Mouse (Mus musculus) heart, adult 8-10 months (tissue): Measurements from ENCODE around the gene Usf1. TPM values are rescaled to one million over a fixed set of nuclear protein-coding genes. Genes with fewer than 3 reads are reported as not detected.
A peak's percentile ranks its signal among the peaks of the same experiment; 100 is the strongest.

ENCODE experiments used
- DNase-seq: peaks from one replicate; pipeline ENCODE4 v3.0.0; 2022; ENCODE audit warnings: low spot score
- total RNA-seq, 4 experiments: library from RNA; stranded (reverse); gene quantifications; 2 replicates each; pipeline ENCODE4 v1.2.4; 2022

Gene Usf1
- total RNA-seq, 4 experiments from 2014 or later = 43.0 to 48.4 (median 45.2) TPM

GRCm38 (mm10) chr1:171418660-171419059 lies 7.5 kb downstream of the Usf1 start, which contains the start of gene Tstd1:
Gene Tstd1 (plus strand): TSS chr1:171418872.
- no peak for DNase-seq

- no peak for DNase-seq
These were observed 8.3 kb downstream of the Usf1 start for GRCm38 (mm10) chr1:171419291-171419882.

DNA sequence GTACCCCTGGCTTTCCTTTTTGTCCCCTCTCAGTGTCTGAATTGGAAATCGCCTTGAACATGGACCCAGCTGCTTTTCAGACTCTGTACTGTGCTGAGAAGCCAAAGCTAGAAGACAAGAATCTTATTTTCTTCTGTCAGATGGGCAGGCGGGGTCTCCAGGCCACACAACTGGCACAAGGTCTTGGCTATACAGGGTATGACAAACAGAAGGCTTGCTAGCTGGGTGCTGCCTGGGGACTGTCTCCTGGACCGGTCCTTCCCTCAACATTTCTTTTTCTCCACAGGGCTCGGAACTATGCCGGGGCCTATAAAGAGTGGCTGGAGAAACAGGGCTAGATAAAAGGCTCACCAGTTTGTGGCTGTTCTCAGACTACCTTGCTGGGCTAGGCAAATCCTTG lies 8.8 kb downstream of the Usf1 start:
- no peak for DNase-seq

- DNase-seq = no peak
These were observed 11.5 kb downstream of the Usf1 start for GRCm38 (mm10) chr1:171422504-171423095.

- DNase-seq = no peak
These were observed 13.5 kb downstream of the Usf1 start for GRCm38 (mm10) chr1:171424638-171425037.

GRCm38 (mm10) chr1:171425126-171425525 lies 14.0 kb downstream of the Usf1 start:
- DNase-seq = no peak

DNA sequence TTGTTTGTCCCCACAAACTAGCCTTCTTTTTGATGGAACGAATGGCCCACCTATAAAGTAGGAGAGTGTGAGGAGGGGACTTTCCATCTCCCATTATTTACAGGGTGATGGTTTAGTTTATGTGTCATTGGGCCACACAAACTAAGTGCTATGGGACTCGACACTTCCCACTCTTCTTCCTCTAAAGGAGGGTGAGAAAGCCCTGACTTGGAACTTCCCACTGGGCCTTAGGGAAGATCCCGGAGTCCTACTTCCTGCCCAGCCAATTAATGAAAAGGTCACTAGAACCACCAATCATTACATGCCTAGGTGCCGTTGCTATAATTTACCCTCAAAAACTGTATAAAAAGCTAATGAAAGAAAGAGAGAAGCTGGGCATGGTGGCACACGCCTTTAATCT lies 21.0 kb downstream of the Usf1 start:
- DNase-seq = no peak

- DNase-seq = no peak
These were observed 24.2 kb downstream of the Usf1 start for GRCm38 (mm10) chr1:171435288-171435814.

DNA sequence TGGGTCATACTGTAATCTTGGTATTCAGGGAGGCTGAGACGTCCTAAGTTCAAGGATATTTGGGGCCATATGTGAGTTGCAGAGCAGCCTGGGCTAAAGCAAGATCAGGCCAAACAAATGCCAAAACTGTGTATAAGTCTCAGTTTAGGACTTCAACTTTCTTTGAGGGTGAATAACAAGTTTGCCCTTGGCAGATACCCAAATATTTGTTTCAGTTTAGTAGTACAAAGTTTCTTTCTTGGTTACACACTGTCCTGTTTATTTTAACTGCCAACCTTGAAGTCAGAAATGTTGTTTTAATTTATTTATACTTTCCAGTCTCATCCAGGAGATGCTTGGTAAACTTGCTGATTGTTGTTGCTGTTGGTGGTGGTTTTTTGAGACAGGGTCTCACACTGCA lies 24.9 kb downstream of the Usf1 start:
- DNase-seq = no peak

GRCm38 (mm10) chr1:171437264-171438013 lies 26.3 kb downstream of the Usf1 start, which contains the start of gene F11r:
Gene F11r (plus strand): TSS chr1:171437535.
- peak; percentile 83 for DNase-seq

DNA sequence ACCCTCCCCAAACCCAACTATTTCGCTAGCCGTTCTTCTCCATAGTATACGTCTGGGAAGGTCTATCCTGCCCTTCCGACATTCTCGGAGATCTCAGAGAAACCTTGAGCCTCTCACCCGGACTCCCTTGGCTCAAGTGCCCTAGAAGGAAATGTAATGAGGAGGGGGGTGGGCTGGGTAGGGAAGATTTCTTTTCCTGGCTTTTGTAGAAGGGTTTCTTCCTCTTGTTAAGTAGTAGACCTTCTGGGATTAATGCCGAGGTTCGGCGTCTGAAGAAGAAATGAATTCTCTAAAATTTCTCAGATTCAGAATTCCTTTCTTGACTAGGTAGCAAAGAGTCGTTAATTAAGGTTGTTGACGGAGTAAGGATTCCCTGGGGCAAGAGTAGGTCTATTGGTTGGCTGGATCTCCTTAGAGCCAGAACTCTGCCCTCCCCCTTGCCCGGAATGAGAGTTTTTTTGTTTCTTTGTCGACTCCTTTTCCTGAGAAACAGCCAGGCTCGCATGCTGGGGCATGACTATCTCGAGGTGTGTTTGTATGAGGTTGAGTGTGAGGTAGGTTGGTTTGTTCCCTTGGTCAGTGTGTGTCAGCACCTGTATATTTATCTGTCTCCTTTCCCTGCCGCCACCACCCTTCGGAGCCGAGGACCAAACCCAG lies 27.0 kb downstream of the Usf1 start:
- peak; percentile 35 for DNase-seq

GRCm38 (mm10) chr1:171439072-171439471 lies 28.0 kb downstream of the Usf1 start:
- peak; percentile 49 for DNase-seq

GRCm38 (mm10) chr1:171440025-171440725 lies 29.1 kb downstream of the Usf1 start:
- peak; percentile 80 for DNase-seq

DNA sequence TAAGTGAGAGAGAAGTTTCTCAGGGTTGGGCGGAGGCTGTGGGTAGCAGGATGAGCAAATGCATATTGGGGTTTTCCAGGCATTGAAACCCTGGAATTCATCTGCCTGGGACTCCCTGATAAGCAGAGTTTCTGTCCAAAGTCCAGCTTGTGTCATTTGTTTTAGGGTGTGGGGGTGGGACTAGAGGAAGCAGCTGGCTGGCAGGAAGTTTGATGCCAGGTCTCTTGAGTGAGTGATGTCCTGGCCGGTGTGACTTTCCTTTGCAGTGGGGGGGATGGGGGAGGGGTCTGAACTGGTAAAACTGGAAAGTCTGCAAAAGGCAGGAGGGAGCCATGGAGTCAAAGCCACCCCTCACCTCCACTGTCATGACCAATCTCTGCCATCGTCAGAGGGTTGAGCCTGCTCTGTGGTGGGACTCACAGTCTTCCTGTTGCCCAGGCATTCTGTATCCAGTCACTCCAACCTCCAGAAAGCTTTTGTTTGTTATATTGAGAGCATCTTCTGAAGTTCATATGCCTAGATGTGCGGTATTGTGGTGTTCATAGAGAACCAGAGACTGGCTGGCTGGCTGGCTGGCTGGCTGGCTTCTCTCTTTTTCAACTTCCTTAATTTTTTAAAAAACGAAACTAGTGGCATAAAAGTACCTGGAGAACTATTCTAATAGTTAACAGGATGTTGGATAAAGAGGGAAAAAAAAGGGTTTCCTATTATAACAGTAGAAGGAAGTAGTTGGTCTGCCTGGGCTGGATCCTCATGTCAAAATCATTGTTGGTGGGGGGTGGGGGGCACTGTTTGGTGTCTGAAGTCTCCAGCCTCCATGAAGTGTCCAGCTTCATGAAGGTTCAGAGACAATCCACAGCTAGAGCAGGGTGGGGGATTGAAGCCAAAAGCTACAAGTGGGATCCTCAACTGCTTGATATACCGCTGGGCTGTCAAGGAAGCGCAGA lies 30.6 kb downstream of the Usf1 start:
- DNase-seq = no peak

DNA sequence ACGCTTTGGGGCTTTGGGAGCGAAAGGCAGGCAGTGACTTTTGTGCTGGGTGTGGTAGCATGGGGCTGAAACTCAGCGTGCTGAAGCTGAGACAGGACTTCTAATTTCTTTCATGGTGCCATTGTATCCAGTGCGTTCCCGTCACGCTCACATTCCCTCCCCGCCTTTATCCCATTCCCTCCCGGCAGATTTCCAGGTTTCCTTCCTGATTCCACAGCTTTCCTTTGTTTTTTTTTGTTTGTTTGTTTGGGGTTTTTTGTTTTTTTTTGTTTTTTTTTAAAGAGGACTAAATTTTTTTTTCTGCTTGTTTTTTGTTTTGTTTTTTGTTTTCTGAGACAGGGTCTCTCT lies 31.3 kb downstream of the Usf1 start:
- DNase-seq = no peak

DNA sequence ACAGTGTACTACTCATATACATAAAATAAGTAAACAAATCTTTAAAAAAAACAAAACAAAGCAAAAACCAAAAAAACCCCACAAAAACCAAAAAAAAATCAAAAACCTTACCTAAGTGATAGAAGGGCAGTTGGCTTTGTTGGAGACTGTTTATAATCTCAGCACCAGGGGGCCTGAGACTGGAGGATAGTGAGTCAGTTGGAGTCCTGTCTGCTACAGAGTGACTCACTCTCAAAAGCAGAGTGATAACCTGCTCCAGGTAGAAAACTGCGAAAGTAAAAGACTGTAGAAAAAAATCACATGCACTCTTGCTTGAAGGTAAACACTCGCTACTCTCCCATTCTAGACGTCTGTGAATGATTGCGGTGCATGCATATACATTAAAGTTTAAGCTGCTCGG lies 33.9 kb downstream of the Usf1 start:
- no peak for DNase-seq

DNA sequence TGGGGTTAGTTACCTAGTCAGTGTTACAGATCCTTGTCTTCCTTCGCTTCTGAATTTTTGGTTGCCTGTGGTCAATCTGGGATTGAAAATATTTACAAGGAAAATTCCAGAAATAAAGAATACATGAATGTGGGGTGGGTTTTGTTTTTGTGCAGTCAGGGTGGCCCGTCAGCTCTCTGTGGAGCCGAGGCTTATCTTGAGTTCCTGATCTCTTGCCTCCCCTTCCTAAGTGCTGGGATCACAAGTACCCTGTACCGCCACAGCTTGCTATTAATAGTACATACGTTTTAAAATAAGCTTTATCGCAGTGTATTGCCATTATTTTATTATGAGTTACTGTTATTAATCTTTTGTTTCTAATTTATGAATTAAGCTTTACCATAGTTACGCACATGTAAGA lies 35.7 kb downstream of the Usf1 start:
- no peak for DNase-seq

GRCm38 (mm10) chr1:171447692-171448091 lies 36.6 kb downstream of the Usf1 start:
- DNase-seq = no peak

DNA sequence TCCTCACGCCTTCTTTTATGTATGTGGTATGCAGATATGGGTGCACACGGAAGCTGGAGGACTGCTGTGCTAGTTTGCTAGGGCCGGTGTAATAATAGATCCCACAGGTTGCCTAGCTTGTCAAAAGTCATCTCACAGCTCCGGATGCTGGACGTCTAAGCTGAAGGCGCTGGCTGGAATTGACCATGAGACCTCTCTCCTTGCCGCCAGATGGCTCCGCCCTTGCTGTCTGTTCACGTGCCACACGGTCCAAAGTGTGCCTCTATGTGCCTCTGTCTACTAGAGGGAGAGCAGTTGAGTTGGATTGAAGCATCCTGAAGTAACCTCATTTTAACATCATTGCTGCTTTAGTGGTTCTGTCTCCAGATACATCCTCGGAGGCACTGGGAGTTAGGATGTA lies 38.9 kb downstream of the Usf1 start:
- DNase-seq = no peak

- DNase-seq = no peak
These were observed 39.9 kb downstream of the Usf1 start for GRCm38 (mm10) chr1:171451001-171451400.
